ENCODE assay signal across 19 mouse cellular contexts in genomic region chr8:121593983-121594382, GRCm38 (mm10). TPM values are rescaled to one million over a fixed set of nuclear protein-coding genes. Genes with fewer than 3 reads are reported as not detected.
DNase-seq lines count a peak whose midpoint lies in the region; ATAC-seq lines count a peak whose summit lies in the region.
"Had no signal": no experiment of that assay in that cellular context is flagged by ENCODE, and none has a peak within 500 bp of the region (broad histone marks: within the 10 kb centered on the region; RNA-seq: fewer than 3 reads in every experiment).

No protein-coding gene starts in this region.

- no peak overlapping the region for H3K27ac ChIP-seq in heart, embryonic 11.5 days (ENCODE audit: low read depth, low read length)
- H3K27ac ChIP-seq in heart, embryonic 15.5 days: peak overlapping the region; percentile 57
- no peak overlapping the region for H3K27ac ChIP-seq in intestine, embryonic 16.5 days (ENCODE audit: low read length)
- H3K27ac ChIP-seq: forebrain, embryonic 10.5 days had no signal

- 77% methylated on average over 9 of the region's 9 CpGs for WGBS in heart, embryonic 11.5 days (ENCODE audit: insufficient replicate concordance)
- 65% methylated on average over 9 of the region's 9 CpGs for WGBS in heart, embryonic 15.5 days
- WGBS in intestine, embryonic 16.5 days: 70% methylated on average over 9 of the region's 9 CpGs

- H3K36me3 ChIP-seq in heart, embryonic 11.5 days (ENCODE audit: control insufficient read depth, insufficient read depth, low read length): peaks cover 15% of the 10 kb centered on the region
- peaks cover 35% of the 10 kb centered on the region for H3K36me3 ChIP-seq in heart, embryonic 15.5 days
- H3K36me3 ChIP-seq in intestine, embryonic 16.5 days (ENCODE audit: control insufficient read depth, insufficient read depth, low read length): peaks cover 18% of the 10 kb centered on the region

- no peak overlapping the region for H3K4me3 ChIP-seq in heart, embryonic 11.5 days (ENCODE audit: low read depth, low read length)
- H3K4me3 ChIP-seq in heart, embryonic 15.5 days: no peak overlapping the region
- H3K4me3 ChIP-seq in intestine, embryonic 16.5 days (ENCODE audit: low read length): no peak overlapping the region
- H3K4me3 ChIP-seq: forebrain, embryonic 10.5 days; intestine, embryonic 15.5 days had no signal

- H3K9ac ChIP-seq in heart, embryonic 11.5 days (ENCODE audit: low read depth, low read length): no peak overlapping the region
- H3K9ac ChIP-seq in heart, embryonic 15.5 days: no peak overlapping the region
- no peak overlapping the region for H3K9ac ChIP-seq in intestine, embryonic 16.5 days (ENCODE audit: low read depth, low read length)
- H3K9ac ChIP-seq: intestine, embryonic 15.5 days had no signal

- ATAC-seq in heart, embryonic 11.5 days (replicated peaks; ENCODE audit: insufficient number of reproducible peaks, low FRiP score, low TSS enrichment): no peak
- ATAC-seq in heart, embryonic 15.5 days (replicated peaks; ENCODE audit: insufficient number of reproducible peaks, insufficient read depth, low FRiP score, low read depth): no peak
- ATAC-seq in intestine, embryonic 16.5 days: no peak
- ATAC-seq: intestine, embryonic 15.5 days; Patski had no signal

- H3K27me3 ChIP-seq in heart, embryonic 11.5 days (ENCODE audit: control insufficient read depth, insufficient read depth, low read length): no peaks in the 10 kb centered on the region
- no peaks in the 10 kb centered on the region for H3K27me3 ChIP-seq in heart, embryonic 15.5 days
- no peaks in the 10 kb centered on the region for H3K27me3 ChIP-seq in intestine, embryonic 16.5 days (replicated peaks; ENCODE audit: control insufficient read depth, insufficient read depth, low read length)
- H3K27me3 ChIP-seq: CH12.LX; intestine, embryonic 15.5 days; Patski had no signal

- H3K9me3 ChIP-seq in heart, embryonic 11.5 days (replicated peaks; ENCODE audit: control insufficient read depth, low read length): no peaks in the 10 kb centered on the region
- no peaks in the 10 kb centered on the region for H3K9me3 ChIP-seq in heart, embryonic 15.5 days (replicated peaks)
- H3K9me3 ChIP-seq in intestine, embryonic 16.5 days (ENCODE audit: control insufficient read depth, low read length): no peaks in the 10 kb centered on the region
- H3K9me3 ChIP-seq: forebrain, embryonic 10.5 days; intestine, embryonic 15.5 days had no signal

- peak; percentile 52 to 82 for DNase-seq in heart, adult 18-20 months
- peak; percentile 41 to 65 for DNase-seq in adrenal gland, postnatal 36 days
- peak; percentile 80 for DNase-seq in kidney, postnatal 14 days
- no peak for DNase-seq in urinary bladder, postnatal 10 days (ENCODE audit: low spot score)
- no peak for DNase-seq in urinary bladder, postnatal 4 days (ENCODE audit: low spot score in 2 of 2)
- DNase-seq: cerebellum, adult 8-10 months; gastrocnemius, postnatal 14 days; right cerebral cortex, postnatal 14 days; thymus, postnatal 36 days had no signal

- no peak overlapping the region for H3K4me2 ChIP-seq in heart, embryonic 11.5 days
- H3K4me2 ChIP-seq in heart, embryonic 15.5 days: no peak overlapping the region
- H3K4me2 ChIP-seq in intestine, embryonic 16.5 days (ENCODE audit: low read depth, low read length): no peak overlapping the region
- H3K4me2 ChIP-seq: intestine, embryonic 15.5 days; liver, embryonic 11.5 days had no signal

- H3K4me1 ChIP-seq in heart, embryonic 11.5 days (ENCODE audit: control insufficient read depth, insufficient read depth, low read length): peaks cover 13% of the 10 kb centered on the region
- H3K4me1 ChIP-seq in heart, embryonic 15.5 days (replicated peaks): peaks cover 30% of the 10 kb centered on the region
- H3K4me1 ChIP-seq in intestine, embryonic 16.5 days (ENCODE audit: control insufficient read depth, insufficient read depth, low read length): peaks cover 18% of the 10 kb centered on the region

RNA-seq across cellular contexts. Expression of gene Map1lc3b, which starts 3.8 kb away (rescaled TPM):
- 100 to 1,000 TPM; 238 to 264 TPM for total RNA-seq in heart, adult 18-20 months (2021)
- 186 and 199 TPM in 2 replicates for polyA plus RNA-seq in heart, embryonic 11.5 days (2014; fragmentation: Nextera tagmentation; extraction: Ambion mirVana)
- total RNA-seq in adrenal gland, postnatal 36 days (2021): 100 to 1,000 TPM; 179 to 206 TPM
- 189 and 199 TPM in 2 replicates for polyA plus RNA-seq in heart, embryonic 15.5 days (2015; fragmentation: Nextera tagmentation; extraction: Ambion mirVana)
- 190 and 192 TPM in 2 replicates for polyA plus RNA-seq in intestine, embryonic 16.5 days (2015; fragmentation: Nextera tagmentation; extraction: Ambion mirVana)

RNA-seq across cellular contexts. Expression of gene Fbxo31, which starts 15.4 kb away (rescaled TPM):
- 100 to 1,000 TPM in 1 of 2 experiments, 10 to 100 TPM in 1; 91.3 to 110 TPM for total RNA-seq in heart, adult 18-20 months (2021)
- 9.5 and 9.7 TPM in 2 replicates for polyA plus RNA-seq in heart, embryonic 11.5 days (2014; fragmentation: Nextera tagmentation; extraction: Ambion mirVana)
- 10 to 100 TPM; 45.4 to 54.8 TPM for total RNA-seq in adrenal gland, postnatal 36 days (2021)
- 9.8 and 13.1 TPM in 2 replicates for polyA plus RNA-seq in heart, embryonic 15.5 days (2015; fragmentation: Nextera tagmentation; extraction: Ambion mirVana)
- polyA plus RNA-seq in intestine, embryonic 16.5 days (2015; fragmentation: Nextera tagmentation; extraction: Ambion mirVana): 8.6 and 10.6 TPM in 2 replicates

RNA-seq across cellular contexts. Expression of gene 1700018B08Rik, which starts 49.9 kb away (rescaled TPM):
- total RNA-seq in heart, adult 18-20 months (2021): not detected
- 0.24 TPM in 1 of 2 replicates, not detected in the other for polyA plus RNA-seq in heart, embryonic 11.5 days (2014; fragmentation: Nextera tagmentation; extraction: Ambion mirVana)
- not detected for total RNA-seq in adrenal gland, postnatal 36 days (2021)
- polyA plus RNA-seq in heart, embryonic 15.5 days (2015; fragmentation: Nextera tagmentation; extraction: Ambion mirVana): not detected in 2 replicates
- polyA plus RNA-seq in intestine, embryonic 16.5 days (2015; fragmentation: Nextera tagmentation; extraction: Ambion mirVana): not detected in 2 replicates
- total RNA-seq: CH12.LX; gastrocnemius, postnatal 14 days; megakaryocyte progenitor cell, adult 5-6 weeks had no signal
- polyA plus RNA-seq: embryonic facial prominence, embryonic 11.5 days; forebrain, embryonic 10.5 days; intestine, embryonic 15.5 days; liver, embryonic 11.5 days; Patski had no signal

RNA-seq across cellular contexts. Expression of gene Zcchc14, which starts 58.7 kb away (rescaled TPM):
- 10 to 100 TPM; 23.3 to 26.5 TPM for total RNA-seq in heart, adult 18-20 months (2021)
- polyA plus RNA-seq in heart, embryonic 11.5 days (2014; fragmentation: Nextera tagmentation; extraction: Ambion mirVana): 11.4 and 14.2 TPM in 2 replicates
- 10 to 100 TPM; 43.4 to 53.4 TPM for total RNA-seq in adrenal gland, postnatal 36 days (2021)
- polyA plus RNA-seq in heart, embryonic 15.5 days (2015; fragmentation: Nextera tagmentation; extraction: Ambion mirVana): 7.8 and 8.8 TPM in 2 replicates
- polyA plus RNA-seq in intestine, embryonic 16.5 days (2015; fragmentation: Nextera tagmentation; extraction: Ambion mirVana): 7.7 and 9.5 TPM in 2 replicates
- total RNA-seq: CH12.LX had no signal

Comparison
In these comparisons a context has a peak if more than half of its experiments do, and no peak if none do; other contexts are left out.
1. DNase-seq: peak in heart, adult 18-20 months (2 of 2), adrenal gland, postnatal 36 days (2 of 2) and kidney, postnatal 14 days (single experiment); none in urinary bladder, postnatal 10 days (single experiment) and urinary bladder, postnatal 4 days (0 of 2).